Mouse (Mus musculus) MEL (cell line): ENCODE measurements around the gene H2-Oa. TPM values are rescaled to one million over a fixed set of nuclear protein-coding genes. Genes with fewer than 3 reads are reported as not detected.
A peak's percentile ranks its signal among the peaks of the same experiment; 100 is the strongest.

Experiments
- DNase-seq: peaks from one replicate; pipeline ENCODE4 v3.0.0; 2011; ENCODE audit warnings: low read depth, low spot score
- H3K27ac ChIP-seq: 2 replicates; pipeline ENCODE4 v1.5.1; 2012; ENCODE audit warnings: low read depth, mild to moderate bottlenecking, control low read depth, low read length, moderate library complexity; ENCODE audit not compliant: control insufficient read depth
- H3K27me3 ChIP-seq, 2 experiments: fragments of 150-350 bp in 1 of 2; sonication (generic) in 1 of 2; 2 replicates each; pipeline ENCODE4 v1.6.1; 2012; ENCODE audit warnings: low read length in 2 of 2, mild to moderate bottlenecking in 2 of 2, improper control_type of control experiment in 1 of 2, moderate library complexity in 1 of 2; ENCODE audit not compliant: insufficient read depth in 2 of 2, control insufficient read depth in 1 of 2
- H3K36me3 ChIP-seq, 2 experiments: 2 replicates each; pipeline ENCODE4 v1.6.1; 2012 to 2014; ENCODE audit warnings: low read length in 2 of 2, improper control_type of control experiment in 1 of 2, inconsistent platforms in 1 of 2, mild to moderate bottlenecking in 1 of 2; ENCODE audit not compliant: insufficient read depth in 2 of 2, control insufficient read depth in 1 of 2
- H3K4me1 ChIP-seq, 2 experiments: fragments of 150-350 bp in 1 of 2; sonication (generic) in 1 of 2; 2 replicates each; pipeline ENCODE4 v1.6.1; 2012; ENCODE audit warnings: low read length in 2 of 2, improper control_type of control experiment in 1 of 2, mild to moderate bottlenecking in 1 of 2; ENCODE audit not compliant: insufficient read depth in 2 of 2, control insufficient read depth in 1 of 2
- H3K4me3 ChIP-seq, 2 experiments: fragments of 150-350 bp in 1 of 2; sonication (generic) in 1 of 2; 2 replicates each; pipeline ENCODE4 v1.5.1; 2012; ENCODE audit warnings: low read depth in 2 of 2, low read length in 2 of 2, mild to moderate bottlenecking in 2 of 2, moderate library complexity in 2 of 2, control low read depth in 1 of 2, improper control_type of control experiment in 1 of 2; ENCODE audit not compliant: control insufficient read depth in 1 of 2, insufficient read depth in 1 of 2
- H3K79me2 ChIP-seq: 2 replicates; pipeline ENCODE4 v1.6.1; 2012; ENCODE audit warnings: mild to moderate bottlenecking, low read length, moderate library complexity; ENCODE audit not compliant: control insufficient read depth, poor library complexity, insufficient read depth
- H3K9ac ChIP-seq: 2 replicates; pipeline ENCODE4 v1.6.1; 2012; ENCODE audit warnings: low read depth, mild to moderate bottlenecking, control low read depth, low read length, moderate library complexity; ENCODE audit not compliant: control insufficient read depth, poor library complexity, severe bottlenecking
- H3K9me3 ChIP-seq: fragments of 150-350 bp; sonication (generic); replicated peaks from 2 replicates; pipeline ENCODE4 v1.6.1; 2012; ENCODE audit warnings: mild to moderate bottlenecking, low read length, improper control_type of control experiment, moderate library complexity; ENCODE audit not compliant: insufficient read depth
- ELF1 ChIP-seq: IDR thresholded peaks from 2 replicates; pipeline ENCODE4 v1.6.1; 2014; ENCODE audit warnings: low read depth, mild to moderate bottlenecking, inconsistent platforms, low read length, improper control_type of control experiment, moderate library complexity
- ETS1 ChIP-seq: IDR thresholded peaks from 2 replicates; pipeline ENCODE4 v1.6.1; 2012; ENCODE audit warnings: low read depth, mild to moderate bottlenecking, inconsistent platforms, low read length, improper control_type of control experiment, moderate library complexity
- HCFC1 ChIP-seq: IDR thresholded peaks from 2 replicates; pipeline ENCODE4 v1.6.1; 2012; ENCODE audit warnings: low read depth, mild to moderate bottlenecking, inconsistent platforms, low read length, improper control_type of control experiment, moderate library complexity
- MAFK ChIP-seq: IDR thresholded peaks from 2 replicates; pipeline ENCODE4 v1.6.1; 2011; ENCODE audit warnings: low read depth, mild to moderate bottlenecking, low read length, improper control_type of control experiment, borderline replicate concordance
- POLR2A ChIP-seq, 2 experiments: IDR thresholded peaks; 2 replicates each; pipeline ENCODE4 v1.6.1; 2011 to 2012; ENCODE audit warnings: low read length in 2 of 2, mild to moderate bottlenecking in 2 of 2, control low read depth in 1 of 2, improper control_type of control experiment in 1 of 2, low read depth in 1 of 2, moderate library complexity in 1 of 2; ENCODE audit not compliant: control insufficient read depth in 1 of 2, insufficient read depth in 1 of 2, poor library complexity in 1 of 2
- POLR2AphosphoS2 ChIP-seq: IDR thresholded peaks from 2 replicates; pipeline ENCODE4 v1.6.1; 2011; ENCODE audit warnings: low read length, improper control_type of control experiment
- RAD21 ChIP-seq: IDR thresholded peaks from 2 replicates; pipeline ENCODE4 v1.6.1; 2011; ENCODE audit warnings: mild to moderate bottlenecking, low read depth, low read length, improper control_type of control experiment
- SIN3A ChIP-seq: IDR thresholded peaks from 2 replicates; pipeline ENCODE4 v1.6.1; 2012; ENCODE audit warnings: low read length, improper control_type of control experiment, inconsistent platforms
- SMC3 ChIP-seq: IDR thresholded peaks from 2 replicates; pipeline ENCODE4 v1.6.1; 2011; ENCODE audit warnings: low read depth, low read length, improper control_type of control experiment
- ZMIZ1 ChIP-seq: IDR thresholded peaks from 2 replicates; pipeline ENCODE4 v1.6.1; 2012; ENCODE audit warnings: low read depth, mild to moderate bottlenecking, inconsistent platforms, low read length, improper control_type of control experiment, moderate library complexity
- polyA plus RNA-seq, 2 experiments: library from polyadenylated mRNA; stranded (reverse) in 1 of 2; unstranded in 1 of 2; fragments of >175 nt in 1 of 2; fragments of >200 nt in 1 of 2; gene quantifications; 2 replicates each; pipeline versions ENCODE4 v1.2.1 to v1.2.4; 2012; ENCODE audit warnings: low replicate concordance in 2 of 2, low read depth in 1 of 2; ENCODE audit not compliant: insufficient read length in 2 of 2, insufficient read depth in 1 of 2, missing spikeins in 1 of 2
- total RNA-seq: library from RNA; depleted of rRNA; stranded (reverse); fragments of 300-350 nt; gene quantifications from 2 replicates; pipeline ENCODE4 v1.2.3, GENCODE M21; 2012

Gene H2-Oa
- total and polyA plus RNA-seq, 3 experiments = 2.2 to 3.9 TPM; not detected in 1

GRCm38 (mm10) chr17:34126826-34127420, 34.8 kb downstream of the H2-Oa start:
- H3K27ac ChIP-seq = no peak overlapping the region
- peaks cover 0 to 11% of the 10 kb centered on the region in 2 experiments; a peak in 2 of 4 replicates for H3K36me3 ChIP-seq
- H3K9ac ChIP-seq = no peak overlapping the region

GRCm38 (mm10) chr17:34127475-34127874, 35.3 kb downstream of the H2-Oa start:
- H3K9ac ChIP-seq = no peak overlapping the region
- no peak overlapping the region for H3K27ac ChIP-seq
- H3K36me3 ChIP-seq = peaks cover 0 to 11% of the 10 kb centered on the region in 2 experiments; a peak in 2 of 4 replicates
- peaks cover 14% of the 10 kb centered on the region for H3K79me2 ChIP-seq
- peaks cover 3 to 23% of the 10 kb centered on the region in 2 experiments for H3K4me1 ChIP-seq
- no peak overlapping the region for H3K4me3 ChIP-seq
- peak; percentile 76 for DNase-seq
- no peaks in the 10 kb centered on the region for H3K27me3 ChIP-seq
- TF ChIP-seq ELF1 (no peak), ZMIZ1 (no peak), MAFK (no peak), POLR2AphosphoS2 (peak; percentile 43; the same call in 1 of the 2 replicates)
- TF ChIP-seq, all 39 proteins: peak for 1
- H3K9me3 ChIP-seq = no peaks in the 10 kb centered on the region

More at GRCm38 (mm10) chr17:34126826-34127420, 34.8 kb downstream of the H2-Oa start:
- DNase-seq = no peak
- Histone ChIP-seq H3K4me1 (peaks cover 3 to 23% of the 10 kb centered on the region in 2 experiments), H3K4me3 (no peak overlapping the region), H3K9me3 (no peaks in the 10 kb centered on the region), H3K79me2 (peaks cover 19% of the 10 kb centered on the region), H3K27me3 (no peaks in the 10 kb centered on the region)
- TF ChIP-seq SMC3 (no peak), RAD21 (no peak), ETS1 (no peak), HCFC1 (no peak)

- TF ChIP-seq SIN3A (no peak), POLR2A (IDR thresholded peaks at IDR 0.05; ENCODE audit: control insufficient read depth in 1 of 2, insufficient read depth in 1 of 2, low read depth in 1 of 2, low read length in 2 of 2, poor library complexity in 1 of 2) (0 out of 4 replicates have a peak, but pooled peaks of 1 of the 2 experiments have one; percentile 19)
- no peak for DNase-seq
- no peak overlapping the region for H3K4me3 ChIP-seq
- H3K4me1 ChIP-seq = peaks cover 3 to 23% of the 10 kb centered on the region in 2 experiments
- H3K79me2 ChIP-seq = peaks cover 8% of the 10 kb centered on the region
- H3K9ac ChIP-seq = no peak overlapping the region
- no peak overlapping the region for H3K27ac ChIP-seq
- H3K9me3 ChIP-seq = no peaks in the 10 kb centered on the region
- H3K36me3 ChIP-seq = peaks cover 0 to 11% of the 10 kb centered on the region in 2 experiments; a peak in 2 of 4 replicates
- no peaks in the 10 kb centered on the region for H3K27me3 ChIP-seq
Measured at GRCm38 (mm10) chr17:34128264-34128937, 36.3 kb downstream of the H2-Oa start.
